Mouse (Mus musculus): ENCODE results near the gene Olfr412. TPM values are rescaled to one million over a fixed set of nuclear protein-coding genes. Genes with fewer than 3 reads are reported as not detected.

Gene Olfr412
- total and polyA plus RNA-seq, 3 experiments: not detected

DNA sequence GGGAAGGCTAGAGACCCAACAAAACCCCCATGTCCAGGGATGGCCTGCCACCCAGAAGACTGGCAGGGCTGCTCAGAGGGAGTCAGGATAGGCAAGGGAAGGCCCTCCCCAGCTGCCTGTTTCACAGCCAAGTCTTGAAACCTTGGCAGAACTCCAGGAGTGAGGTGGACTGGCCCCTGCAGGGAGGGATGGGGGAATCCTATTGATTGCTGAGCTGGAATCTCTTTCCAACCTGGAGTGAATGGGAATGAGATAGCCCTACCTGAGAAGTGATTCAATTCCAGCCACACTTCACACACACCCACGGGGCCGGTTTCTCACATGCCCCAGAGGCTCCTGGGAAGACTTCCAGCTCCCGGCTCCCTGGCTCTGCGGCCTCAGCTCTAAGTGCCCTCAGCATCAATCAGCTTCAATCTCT is 47.9 kb downstream of the Olfr412 start:
- Histone ChIP-seq H3K9ac (ENCODE audit: control insufficient read depth, low read depth, low read length, poor library complexity, severe bottlenecking) (no peak overlapping the region), H3K36me3 (ENCODE audit: control insufficient read depth in 1 of 2, insufficient read depth in 2 of 2, low read length in 2 of 2) (peaks cover 0 to 17% of the 10 kb centered on the region in 2 experiments; a peak in 3 of 4 replicates), H3K27ac (ENCODE audit: control insufficient read depth, low read depth, low read length) (no peak overlapping the region), H3K4me3 (ENCODE audit: control insufficient read depth in 1 of 2, insufficient read depth in 1 of 2, low read depth in 2 of 2, low read length in 2 of 2) (no peak overlapping the region), H3K27me3 (ENCODE audit: control insufficient read depth in 1 of 2, insufficient read depth in 2 of 2, low read length in 2 of 2) (no peaks in the 10 kb centered on the region), H3K79me2 (ENCODE audit: control insufficient read depth, insufficient read depth, low read length, poor library complexity) (no peaks in the 10 kb centered on the region), H3K9me3 (replicated peaks; ENCODE audit: insufficient read depth, low read length) (no peaks in the 10 kb centered on the region), H3K4me1 (ENCODE audit: control insufficient read depth in 1 of 2, insufficient read depth in 2 of 2, low read length in 2 of 2) (peaks cover 12 to 25% of the 10 kb centered on the region in 2 experiments)
- peak; percentile 15 for DNase-seq (ENCODE audit: low read depth, low spot score)
- TF ChIP-seq MAFK (IDR thresholded peaks at IDR 0.05; ENCODE audit: borderline replicate concordance, low read depth, low read length) (no peak), CHD2 (IDR thresholded peaks at IDR 0.05; ENCODE audit: low read length) (no peak), ETS1 (IDR thresholded peaks at IDR 0.05; ENCODE audit: low read depth, low read length) (no peak), CTCF (IDR thresholded peaks at IDR 0.05 in 2 of 3, conservative IDR thresholded peaks at IDR 0.05 in 1 of 3; ENCODE audit: control insufficient read depth in 1 of 3, insufficient read depth in 1 of 3, low read depth in 2 of 3, low read length in 3 of 3, poor library complexity in 1 of 3, severe bottlenecking in 1 of 3) (no peak), POLR2AphosphoS5 (IDR thresholded peaks at IDR 0.05; ENCODE audit: borderline replicate concordance, low read depth, low read length) (no peak), GATA1 (IDR thresholded peaks at IDR 0.05; ENCODE audit: low read depth, low read length) (no peak), UBTF (IDR thresholded peaks at IDR 0.05; ENCODE audit: borderline replicate concordance, insufficient read depth, low read depth, low read length) (no peak)

DNA sequence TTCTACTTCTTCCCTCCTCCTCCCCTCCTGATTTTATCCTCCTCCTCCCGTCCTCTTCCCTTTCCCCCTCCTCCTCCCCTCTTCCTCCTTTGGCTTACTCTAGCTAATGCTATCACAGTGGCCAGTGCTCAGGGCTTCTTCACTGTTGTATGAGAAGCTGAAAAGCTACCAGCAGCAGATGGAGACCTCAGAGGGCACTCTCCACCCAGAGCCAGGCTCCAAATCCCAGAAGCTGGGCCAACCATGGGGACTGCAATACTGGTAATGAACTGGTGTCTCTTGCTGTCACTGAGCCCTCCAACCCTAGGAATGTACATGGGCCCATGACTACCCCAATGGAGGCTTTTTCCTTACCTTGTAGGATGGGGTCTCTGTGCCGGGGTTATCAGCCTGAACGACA is 50.1 kb downstream of the Olfr412 start:
- H3K27ac ChIP-seq (ENCODE audit: control insufficient read depth, low read depth, low read length): no peak overlapping the region

DNA sequence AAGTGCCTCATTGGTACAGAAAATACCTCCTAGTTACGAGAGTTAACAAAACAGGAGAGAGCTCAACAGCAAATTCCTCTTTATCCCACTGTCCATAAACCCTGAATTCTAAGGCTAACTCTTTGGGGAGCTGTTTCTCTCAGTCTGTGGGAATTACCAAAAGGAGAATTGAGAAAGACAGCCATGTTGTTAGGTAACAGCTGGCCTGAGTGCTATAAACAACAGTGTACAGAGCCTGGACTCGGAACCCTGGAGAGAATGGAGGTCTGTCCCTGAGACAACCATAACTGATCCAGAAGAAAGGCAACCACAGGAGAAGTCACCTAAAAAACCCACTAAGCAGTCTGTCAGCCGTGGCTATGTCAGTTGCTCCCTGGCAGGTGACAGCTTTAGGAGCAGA is 50.6 kb downstream of the Olfr412 start:
- Histone ChIP-seq H3K27me3 (ENCODE audit: control insufficient read depth in 1 of 2, insufficient read depth in 2 of 2, low read length in 2 of 2) (no peaks in the 10 kb centered on the region), H3K36me3 (ENCODE audit: control insufficient read depth in 1 of 2, insufficient read depth in 2 of 2, low read length in 2 of 2) (peaks cover 0 to 24% of the 10 kb centered on the region in 2 experiments; a peak in 3 of 4 replicates), H3K9ac (ENCODE audit: control insufficient read depth, low read depth, low read length, poor library complexity, severe bottlenecking) (no peak overlapping the region), H3K4me1 (ENCODE audit: control insufficient read depth in 1 of 2, insufficient read depth in 2 of 2, low read length in 2 of 2) (peaks cover 17 to 31% of the 10 kb centered on the region in 2 experiments), H3K9me3 (replicated peaks; ENCODE audit: insufficient read depth, low read length) (no peaks in the 10 kb centered on the region), H3K27ac (ENCODE audit: control insufficient read depth, low read depth, low read length) (no peak overlapping the region), H3K79me2 (ENCODE audit: control insufficient read depth, insufficient read depth, low read length, poor library complexity) (no peaks in the 10 kb centered on the region), H3K4me3 (ENCODE audit: control insufficient read depth in 1 of 2, insufficient read depth in 1 of 2, low read depth in 2 of 2, low read length in 2 of 2) (no peak overlapping the region)
- TF ChIP-seq SMC3 (IDR thresholded peaks at IDR 0.05; ENCODE audit: low read depth, low read length) (no peak), MXI1 (IDR thresholded peaks at IDR 0.05; ENCODE audit: low read depth, low read length) (no peak), POLR2A (IDR thresholded peaks at IDR 0.05; ENCODE audit: control insufficient read depth in 1 of 2, insufficient read depth in 1 of 2, low read depth in 1 of 2, low read length in 2 of 2, poor library complexity in 1 of 2) (no peak), GATA1 (IDR thresholded peaks at IDR 0.05; ENCODE audit: low read depth, low read length) (no peak), ZC3H11A (IDR thresholded peaks at IDR 0.05; ENCODE audit: low read depth, low read length) (no peak), MYC (IDR thresholded peaks at IDR 0.05; ENCODE audit: low read depth, low read length) (no peak), POLR2AphosphoS5 (IDR thresholded peaks at IDR 0.05; ENCODE audit: borderline replicate concordance, low read depth, low read length) (no peak)
- no peak for DNase-seq (ENCODE audit: low read depth, low spot score)

More for the DNA sequence above, 50.1 kb downstream of the Olfr412 start:
- H3K4me3 ChIP-seq (ENCODE audit: control insufficient read depth in 1 of 2, insufficient read depth in 1 of 2, low read depth in 2 of 2, low read length in 2 of 2): no peak overlapping the region
- no peaks in the 10 kb centered on the region for H3K9me3 ChIP-seq (replicated peaks; ENCODE audit: insufficient read depth, low read length)
- DNase-seq (ENCODE audit: low read depth, low spot score): peak; percentile 19
- H3K79me2 ChIP-seq (ENCODE audit: control insufficient read depth, insufficient read depth, low read length, poor library complexity): no peaks in the 10 kb centered on the region
- H3K9ac ChIP-seq (ENCODE audit: control insufficient read depth, low read depth, low read length, poor library complexity, severe bottlenecking): no peak overlapping the region
- H3K36me3 ChIP-seq (ENCODE audit: control insufficient read depth in 1 of 2, insufficient read depth in 2 of 2, low read length in 2 of 2): peaks cover 0 to 24% of the 10 kb centered on the region in 2 experiments; a peak in 3 of 4 replicates
- H3K27me3 ChIP-seq (ENCODE audit: control insufficient read depth in 1 of 2, insufficient read depth in 2 of 2, low read length in 2 of 2): no peaks in the 10 kb centered on the region
- no peak for TF ChIP-seq NELFE (IDR thresholded peaks at IDR 0.05; ENCODE audit: low read depth, low read length)
- TF ChIP-seq USF1 (IDR thresholded peaks at IDR 0.05; ENCODE audit: low read depth, low read length): no peak
- TF ChIP-seq ZC3H11A (IDR thresholded peaks at IDR 0.05; ENCODE audit: low read depth, low read length): no peak
- TF ChIP-seq BHLHE40 (IDR thresholded peaks at IDR 0.05; ENCODE audit: borderline replicate concordance, low read depth, low read length): no peak
- no peak for TF ChIP-seq NRF1 (IDR thresholded peaks at IDR 0.05; ENCODE audit: insufficient read depth, low read depth, low read length, poor library complexity, severe bottlenecking)
- TF ChIP-seq E2F4 (IDR thresholded peaks at IDR 0.05; ENCODE audit: borderline replicate concordance, low read depth, low read length): no peak
- no peak for TF ChIP-seq CTCF (IDR thresholded peaks at IDR 0.05 in 2 of 3, conservative IDR thresholded peaks at IDR 0.05 in 1 of 3; ENCODE audit: control insufficient read depth in 1 of 3, insufficient read depth in 1 of 3, low read depth in 2 of 3, low read length in 3 of 3, poor library complexity in 1 of 3, severe bottlenecking in 1 of 3)
- TF ChIP-seq TCF12 (IDR thresholded peaks at IDR 0.05; ENCODE audit: low read depth, low read length): no peak
- TF ChIP-seq TAL1 (IDR thresholded peaks at IDR 0.05; ENCODE audit: low read length): no peak
- no peak for TF ChIP-seq MYB (IDR thresholded peaks at IDR 0.05; ENCODE audit: low read depth, low read length)
- no peak for TF ChIP-seq POLR2AphosphoS5 (IDR thresholded peaks at IDR 0.05; ENCODE audit: borderline replicate concordance, low read depth, low read length)
- TF ChIP-seq POLR2A (IDR thresholded peaks at IDR 0.05; ENCODE audit: control insufficient read depth in 1 of 2, insufficient read depth in 1 of 2, low read depth in 1 of 2, low read length in 2 of 2, poor library complexity in 1 of 2): no peak
- TF ChIP-seq EP300 (IDR thresholded peaks at IDR 0.05; ENCODE audit: low read depth in 1 of 2, low read length in 2 of 2): no peak
- TF ChIP-seq MXI1 (IDR thresholded peaks at IDR 0.05; ENCODE audit: low read depth, low read length): no peak
- TF ChIP-seq RAD21 (IDR thresholded peaks at IDR 0.05; ENCODE audit: low read depth, low read length): no peak
- TF ChIP-seq CHD2 (IDR thresholded peaks at IDR 0.05; ENCODE audit: low read length): no peak
- TF ChIP-seq ELF1 (IDR thresholded peaks at IDR 0.05; ENCODE audit: low read depth, low read length): no peak
- no peak for TF ChIP-seq KAT2A (conservative IDR thresholded peaks at IDR 0.05; ENCODE audit: low read depth, low read length)
- H3K4me1 ChIP-seq (ENCODE audit: control insufficient read depth in 1 of 2, insufficient read depth in 2 of 2, low read length in 2 of 2): peaks cover 17 to 31% of the 10 kb centered on the region in 2 experiments

Data from MEL (cell line).